Mouse (Mus musculus) thymus, adult 2 months (tissue): ENCODE measurements around the gene Krtap11-1.

Experiments used
- CTCF ChIP-seq: fragments of 200-500 bp; IDR thresholded peaks from 2 replicates; pipeline ENCODE4 v1.5.1; 2012; ENCODE audit warnings: mild to moderate bottlenecking, control low read depth, low read length, moderate library complexity, borderline replicate concordance; ENCODE audit not compliant: control insufficient read depth, poor library complexity, insufficient read depth; ENCODE audit errors: extremely low read depth
- POLR2A ChIP-seq: fragments of 200-500 bp; IDR thresholded peaks from 2 replicates; pipeline ENCODE4 v1.6.1; 2012; ENCODE audit warnings: mild to moderate bottlenecking, low read length, control low read depth, moderate library complexity; ENCODE audit not compliant: control insufficient read depth, poor library complexity, insufficient read depth; ENCODE audit errors: extremely low read depth

GRCm38 (mm10) chr16:89530547-89530946 is 40.4 kb downstream of the Krtap11-1 start:
- TF ChIP-seq CTCF (no peak), POLR2A (no peak)
